Mouse (Mus musculus) forebrain, embryonic 11.5 days (tissue): ENCODE measurements around the gene Scgb2b24. TPM values are rescaled to one million over a fixed set of nuclear protein-coding genes. Genes with fewer than 3 reads are reported as not detected.

Source experiments
- ATAC-seq: fragments of 200-750 bp; cut with Nextera tagmentation; replicated peaks from 2 replicates; pipeline ENCODE4 v1.8.0; 2017; ENCODE audit warnings: moderate TSS enrichment; ENCODE audit not compliant: low FRiP score
- DNase-seq: peaks from one replicate; pipeline ENCODE4 v3.0.0-alpha.2; 2017; ENCODE audit warnings: low spot score
- H3K27ac ChIP-seq: fragments of 300-500 bp; sonication (generic); 2 replicates; pipeline ENCODE4 v1.5.1; 2014; ENCODE audit warnings: low read depth, low read length
- H3K27me3 ChIP-seq: fragments of 300-500 bp; sonication (generic); 2 replicates; pipeline ENCODE4 v1.6.1; 2014; ENCODE audit warnings: mild to moderate bottlenecking, low read length, mixed read lengths; ENCODE audit not compliant: control insufficient read depth, insufficient read depth
- H3K36me3 ChIP-seq: fragments of 300-500 bp; sonication (generic); 2 replicates; pipeline ENCODE4 v1.6.1; 2014; ENCODE audit warnings: mild to moderate bottlenecking, low read length, moderate library complexity, mixed read lengths; ENCODE audit not compliant: control insufficient read depth, insufficient read depth
- H3K4me1 ChIP-seq: fragments of 300-500 bp; sonication (generic); replicated peaks from 2 replicates; pipeline ENCODE4 v1.6.1; 2014; ENCODE audit warnings: low read length, mixed read lengths; ENCODE audit not compliant: control insufficient read depth, insufficient read depth
- H3K4me2 ChIP-seq: fragments of 300-500 bp; sonication (generic); 2 replicates; pipeline ENCODE4 v1.6.1; 2014; ENCODE audit warnings: low read depth, mild to moderate bottlenecking, low read length, moderate library complexity, mixed read lengths; ENCODE audit not compliant: severe bottlenecking
- H3K4me3 ChIP-seq: fragments of 300-500 bp; sonication (generic); 2 replicates; pipeline ENCODE4 v1.5.1; 2014; ENCODE audit warnings: low read depth, low read length
- H3K9ac ChIP-seq: fragments of 300-500 bp; sonication (generic); 2 replicates; pipeline ENCODE4 v1.6.1; 2014; ENCODE audit warnings: low read length
- H3K9me3 ChIP-seq: fragments of 300-500 bp; sonication (generic); 2 replicates; pipeline ENCODE4 v1.6.1; 2016; ENCODE audit warnings: low read length, mixed read lengths; ENCODE audit not compliant: control insufficient read depth
- WGBS: fragments of 180-500 bp; shearing (Covaris S2); extraction: QIAGEN DNeasy Blood & Tissue Kit; methylation state at CpG from one replicate; pipeline ENCODE4 v1.1.7; 2014; 5-methylcytosine and 5-hydroxymethylcytosine counted together
- polyA plus RNA-seq: library from polyadenylated mRNA; unstranded; fragments of >200 nt; fragmentation: Nextera tagmentation; extraction: Ambion mirVana; gene quantifications from 2 replicates; pipeline ENCODE4 v1.2.1, GENCODE M21; 2014

The Scgb2b24 gene
- polyA plus RNA-seq = not detected in 2 replicates

- H3K27me3 ChIP-seq = no peaks in the 10 kb centered on the region
- H3K36me3 ChIP-seq = no peaks in the 10 kb centered on the region
- no peak within 1 kb of the TSS for H3K27ac ChIP-seq
- H3K4me3 ChIP-seq = no peak within 1 kb of the TSS
- DNase-seq (no peak), ATAC-seq (no peak)
- H3K9me3 ChIP-seq = peaks cover 30% of the 10 kb centered on the region
- no peaks in the 10 kb centered on the region for H3K4me1 ChIP-seq
- H3K9ac ChIP-seq = no peak within 1 kb of the TSS
- no peak within 1 kb of the TSS for H3K4me2 ChIP-seq
- WGBS = 78% methylated on average over 2 of the region's 2 CpGs
These were observed at the start of gene Scgb2b24 for GRCm38 (mm10) chr7:33739212-33739611. TSS of gene Scgb2b24 (minus strand) at chr7:33739312.

- Histone ChIP-seq H3K36me3 (no peaks in the 10 kb centered on the region), H3K9me3 (peaks cover 27% of the 10 kb centered on the region; the same call in 1 of the 2 replicates), H3K4me2 (no peak within 1 kb of the TSS), H3K9ac (no peak within 1 kb of the TSS), H3K27ac (no peak within 1 kb of the TSS), H3K4me1 (no peaks in the 10 kb centered on the region), H3K4me3 (no peak within 1 kb of the TSS), H3K27me3 (no peaks in the 10 kb centered on the region)
- WGBS = 81% methylated on average over 3 of the region's 3 CpGs
- DNase-seq = no peak
- ATAC-seq = no peak
These were observed 4.4 kb upstream of the Scgb2b24 start, which contains the start of gene Scgb1b24 for GRCm38 (mm10) chr7:33743499-33743898. TSS of gene Scgb1b24 (plus strand) at chr7:33743799.

GRCm38 (mm10) chr7:33689864-33690263 is 49.2 kb downstream of the Scgb2b24 start:
- Histone ChIP-seq H3K36me3 (no peaks in the 10 kb centered on the region), H3K4me2 (no peak overlapping the region), H3K9ac (no peak overlapping the region), H3K27ac (no peak overlapping the region), H3K9me3 (peaks cover 11% of the 10 kb centered on the region), H3K4me1 (no peaks in the 10 kb centered on the region), H3K4me3 (no peak overlapping the region), H3K27me3 (no peaks in the 10 kb centered on the region)
- WGBS = 16% methylated on average over 1 of the region's 1 CpGs
- DNase-seq = no peak
- ATAC-seq = no peak

Other genes starting within 250 kb of the Scgb2b24 start
- gene Scgb2b21, start 218.9 kb downstream of the Scgb2b24 start, polyA plus RNA-seq = not detected in 2 replicates
- gene Scgb1b24, start 4.5 kb upstream of the Scgb2b24 start, polyA plus RNA-seq = not detected in 2 replicates
- not detected in 2 replicates for gene Scgb2b26, start 205.7 kb upstream of the Scgb2b24 start, polyA plus RNA-seq